Mouse (Mus musculus): Measurements from ENCODE around the gene Shisa7.

DNA sequence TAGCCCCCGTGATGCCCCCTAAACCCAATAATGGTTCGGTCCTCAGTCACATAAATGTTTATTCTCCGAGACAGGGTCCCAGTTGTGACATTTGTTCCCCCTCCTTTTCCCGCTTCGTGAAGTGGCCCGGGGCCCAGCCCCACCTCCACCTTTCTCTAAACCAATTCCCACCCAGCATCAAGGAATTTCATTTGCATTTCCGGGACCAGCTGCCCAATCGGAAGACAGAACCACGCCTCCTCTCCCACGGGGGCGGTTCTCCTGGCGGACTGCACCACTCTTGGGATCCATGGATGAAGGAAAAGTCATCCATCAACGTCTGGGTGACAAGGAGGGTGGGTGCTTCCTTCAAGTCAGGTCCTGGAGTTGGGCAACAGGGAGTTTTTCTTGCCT lies 417 bp upstream of the Shisa7 start:
- TF ChIP-seq CTCF (conservative IDR thresholded peaks at IDR 0.05; ENCODE audit: low read length) = no peak
- TF ChIP-seq NANOG (IDR thresholded peaks at IDR 0.05; ENCODE audit: borderline replicate concordance, low read length) = no peak
- TF ChIP-seq POU5F1 (IDR thresholded peaks at IDR 0.05; ENCODE audit: borderline replicate concordance, low read length) = no peak

All from E14TG2a.4 (cell line).